ENCODE assay signal across 23 mouse cellular contexts in genomic region chr6:34286841-34287240, GRCm38 (mm10). TPM values are rescaled to one million over a fixed set of nuclear protein-coding genes. Genes with fewer than 3 reads are reported as not detected.
DNase-seq lines count a peak whose midpoint lies in the region; ATAC-seq lines count a peak whose summit lies in the region.
"Had no signal": no experiment of that assay in that cellular context is flagged by ENCODE, and none has a peak within 500 bp of the region (broad histone marks: within the 10 kb centered on the region; RNA-seq: fewer than 3 reads in every experiment).

No protein-coding gene starts in this region.

- WGBS in forebrain, embryonic 16.5 days: 80% methylated on average over 3 of the region's 3 CpGs
- WGBS in forebrain, embryonic 10.5 days: 80% methylated on average over 3 of the region's 3 CpGs

- H3K27ac ChIP-seq in forebrain, embryonic 16.5 days (ENCODE audit: low read length): no peak overlapping the region
- H3K27ac ChIP-seq in forebrain, embryonic 10.5 days: no peak overlapping the region
- H3K27ac ChIP-seq: embryonic facial prominence, embryonic 10.5 days; embryonic facial prominence, embryonic 12.5 days; forebrain, embryonic 12.5 days; forebrain, embryonic 15.5 days had no signal

- no peaks in the 10 kb centered on the region for H3K36me3 ChIP-seq in forebrain, embryonic 16.5 days (ENCODE audit: control insufficient read depth, insufficient read depth)
- H3K36me3 ChIP-seq in forebrain, embryonic 10.5 days (replicated peaks): no peaks in the 10 kb centered on the region
- H3K36me3 ChIP-seq: embryonic facial prominence, embryonic 10.5 days; embryonic facial prominence, embryonic 12.5 days; forebrain, embryonic 12.5 days; forebrain, embryonic 15.5 days; G1E had no signal

- no peak overlapping the region for H3K9ac ChIP-seq in forebrain, embryonic 16.5 days (replicated peaks; ENCODE audit: low read depth, low read length)
- H3K9ac ChIP-seq: embryonic facial prominence, embryonic 12.5 days; forebrain, embryonic 12.5 days; forebrain, embryonic 15.5 days had no signal

- no peak overlapping the region for H3K4me2 ChIP-seq in forebrain, embryonic 16.5 days (ENCODE audit: low read length)
- H3K4me2 ChIP-seq: embryonic facial prominence, embryonic 12.5 days; forebrain, embryonic 12.5 days; forebrain, embryonic 15.5 days had no signal

- no peaks in the 10 kb centered on the region for H3K9me3 ChIP-seq in forebrain, embryonic 16.5 days (ENCODE audit: control insufficient read depth, low read length)
- H3K9me3 ChIP-seq in forebrain, embryonic 10.5 days: no peaks in the 10 kb centered on the region
- H3K9me3 ChIP-seq: embryonic facial prominence, embryonic 10.5 days; embryonic facial prominence, embryonic 12.5 days; forebrain, embryonic 12.5 days; forebrain, embryonic 15.5 days; G1E had no signal

- ATAC-seq in forebrain, embryonic 16.5 days: peak; percentile 45; the same call in 1 of the 2 replicates
- peak; percentile 56 for ATAC-seq in frontal cortex, adult (ENCODE audit: low TSS enrichment)
- ATAC-seq: activated CD4-positive, CD25-positive, alpha-beta regulatory T cell, adult 4 months; CD4-positive, CD25-positive, alpha-beta regulatory T cell, adult 4 months; forebrain, embryonic 15.5 days; Patski had no signal

- no peak for DNase-seq in forebrain, embryonic 10.5 days (ENCODE audit: extremely low spot score, low spot score)
- no peak for DNase-seq in frontal cortex, postnatal 36 days (ENCODE audit: low spot score in 2 of 2)
- no peak for DNase-seq in gastrocnemius, adult 8-10 months (ENCODE audit: low spot score in 2 of 2)
- DNase-seq: adrenal gland, adult 8-10 months; adrenal gland, postnatal 14 days; adrenal gland, postnatal 36 days; B cell, adult 2 months; cerebellum, adult 11-12 months; cerebellum, adult 2 months; cerebellum, adult 9-10 months; cerebellum, postnatal 10 days; cerebellum, postnatal 25 days had no signal

- H3K27me3 ChIP-seq in forebrain, embryonic 16.5 days (replicated peaks; ENCODE audit: control insufficient read depth, insufficient read depth, low read length): no peaks in the 10 kb centered on the region
- H3K27me3 ChIP-seq in forebrain, embryonic 10.5 days (ENCODE audit: poor library complexity, severe bottlenecking): 0 out of 2 replicates have a peak, but pooled peaks cover 3% of the 10 kb centered on the region
- H3K27me3 ChIP-seq: CH12.LX; embryonic facial prominence, embryonic 12.5 days; forebrain, embryonic 12.5 days; forebrain, embryonic 15.5 days; Patski had no signal

- H3K4me1 ChIP-seq in forebrain, embryonic 16.5 days (replicated peaks; ENCODE audit: control insufficient read depth, insufficient read depth, low read length): no peaks in the 10 kb centered on the region
- no peaks in the 10 kb centered on the region for H3K4me1 ChIP-seq in forebrain, embryonic 10.5 days
- H3K4me1 ChIP-seq: embryonic facial prominence, embryonic 10.5 days; forebrain, embryonic 12.5 days; forebrain, embryonic 15.5 days had no signal

- no peak overlapping the region for H3K4me3 ChIP-seq in forebrain, embryonic 16.5 days (replicated peaks; ENCODE audit: low read length)
- no peak overlapping the region for H3K4me3 ChIP-seq in forebrain, embryonic 10.5 days
- H3K4me3 ChIP-seq: embryonic facial prominence, embryonic 10.5 days; embryonic facial prominence, embryonic 12.5 days; forebrain, embryonic 12.5 days; forebrain, embryonic 15.5 days had no signal

RNA-seq across cellular contexts. Expression of gene Akr1b3, which starts 30.4 kb away (rescaled TPM):
- 80.7 and 91.3 TPM in 2 replicates for polyA plus RNA-seq in forebrain, embryonic 16.5 days (2015; fragmentation: Nextera tagmentation; extraction: Ambion mirVana)
- 258 and 262 TPM in 2 replicates for polyA plus RNA-seq in forebrain, embryonic 10.5 days (2016; fragmentation: Nextera tagmentation; extraction: Ambion mirVana)
- total RNA-seq in gastrocnemius, adult 8-10 months (2022): 100 to 1,000 TPM; 178 to 217 (median 203) TPM
